Mouse (Mus musculus) left cerebral cortex, adult 18-20 months (tissue): ENCODE results near the gene Kif14. TPM values are rescaled to one million over a fixed set of nuclear protein-coding genes. Genes with fewer than 3 reads are reported as not detected.
"Not testable (repeated sequence)": the region's sequence is repeated elsewhere in the genome, so short reads cannot be mapped to it uniquely, and the experiment has no call there.

ENCODE experiments used
- DNase-seq, 2 experiments: peaks; one replicate each; pipeline ENCODE4 v3.0.0; 2021 to 2022; ENCODE audit warnings: low spot score in 2 of 2, mixed read lengths in 1 of 2
- total RNA-seq, 2 experiments: library from RNA; stranded (reverse); gene quantifications; 2 replicates each; pipeline ENCODE4 v1.2.3; 2021

Gene Kif14
- total RNA-seq, 2 experiments from 2014 or later, result 0.14 to 0.23 TPM

DNA sequence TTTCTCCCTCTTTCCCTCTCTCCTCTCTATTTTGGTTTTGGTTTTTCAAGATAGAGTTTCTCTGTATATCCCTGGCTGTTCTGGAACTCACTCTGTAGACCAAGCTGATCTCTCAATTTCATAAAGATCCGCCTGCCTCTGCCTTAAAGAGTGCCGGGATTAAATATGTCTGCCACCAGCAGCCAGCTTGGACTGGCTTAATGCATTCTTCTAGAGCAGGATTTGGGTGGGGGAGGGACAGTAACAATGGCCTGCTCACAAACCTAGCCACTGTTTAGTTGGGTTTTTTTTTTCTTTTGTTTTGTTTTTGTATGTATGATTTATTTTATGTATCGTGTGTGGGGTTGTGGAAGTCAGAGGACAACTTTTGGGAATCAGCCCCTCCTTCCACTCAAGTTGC, 88.5 kb downstream of the Kif14 start:
- no peak for DNase-seq

DNA sequence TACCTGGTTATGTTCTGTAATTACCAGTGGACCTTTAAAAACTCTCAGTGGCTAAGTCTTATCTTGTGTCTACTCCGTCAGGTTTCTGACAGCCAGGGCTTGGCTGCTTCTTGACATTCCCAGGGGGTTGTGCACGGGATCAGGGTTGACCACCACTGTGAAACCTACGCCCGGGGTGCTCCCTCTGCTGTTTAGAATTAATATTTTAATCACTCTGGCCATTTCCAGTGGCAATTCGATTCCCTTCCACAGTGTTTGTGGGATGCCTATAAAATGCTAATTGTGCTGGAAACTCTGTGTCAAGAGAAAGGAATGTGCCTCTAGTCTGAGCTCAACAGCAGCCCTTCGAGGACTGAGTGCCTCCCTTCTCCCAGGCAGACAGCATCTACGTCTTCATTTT, 89.7 kb downstream of the Kif14 start:
- no peak for DNase-seq

DNA sequence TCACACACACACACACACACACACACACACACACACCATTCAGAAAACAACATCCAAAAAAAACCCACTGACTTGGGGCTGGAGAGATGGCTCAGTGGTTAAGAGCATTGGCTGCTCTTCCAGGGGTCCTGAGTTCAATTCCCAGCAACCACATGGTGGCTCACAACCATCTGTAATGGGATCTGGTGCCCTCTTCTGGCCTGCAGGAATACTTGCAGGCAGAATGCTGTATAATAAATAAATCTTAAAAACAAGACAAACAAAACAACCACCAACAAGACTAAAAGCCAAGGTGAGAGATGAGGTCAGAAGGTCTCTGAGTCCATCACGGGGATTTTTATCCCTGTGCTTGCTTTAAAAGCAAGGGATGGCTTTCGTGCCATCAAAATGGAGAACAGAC, 90.5 kb downstream of the Kif14 start:
- not testable (repeated sequence) for DNase-seq

DNA sequence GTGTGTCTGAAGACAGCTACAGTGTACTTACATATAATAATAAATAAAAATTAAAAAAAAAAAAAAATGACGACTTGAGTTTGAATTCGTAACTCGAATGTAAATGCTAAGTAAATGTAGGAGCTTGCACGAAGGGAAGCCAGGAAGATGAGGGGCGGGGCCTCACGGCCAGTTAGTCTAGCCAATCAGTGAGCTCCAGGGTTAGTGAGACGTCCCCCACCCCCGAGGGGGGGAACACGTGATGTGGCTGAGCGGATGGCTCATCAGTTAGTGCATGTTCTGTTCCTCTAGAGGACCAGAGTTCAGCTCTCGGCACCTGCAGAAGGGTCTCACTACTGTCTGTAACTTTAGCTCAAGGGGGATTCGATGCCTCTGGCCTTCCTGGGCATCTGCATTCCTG, 91.3 kb downstream of the Kif14 start:
- DNase-seq, result no peak

DNA sequence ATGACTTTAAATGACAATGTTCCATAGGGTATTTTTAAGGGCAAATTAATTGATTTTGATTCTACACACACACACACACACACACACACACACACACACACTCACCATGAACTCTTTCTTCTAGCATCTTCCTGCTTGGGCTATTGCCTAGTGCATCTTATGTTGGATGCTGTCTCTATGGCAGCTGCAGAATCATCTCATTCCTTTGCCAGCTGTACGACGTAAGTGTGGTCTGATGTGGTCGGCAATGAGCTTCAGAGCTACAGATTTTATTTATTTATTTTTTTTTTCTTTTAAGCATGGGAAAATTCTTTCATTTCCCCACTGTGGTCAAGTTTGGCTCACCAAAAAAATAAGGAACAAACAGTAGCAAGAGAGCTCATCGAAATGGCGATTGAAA, 92.6 kb downstream of the Kif14 start:
- DNase-seq, result no peak

DNA sequence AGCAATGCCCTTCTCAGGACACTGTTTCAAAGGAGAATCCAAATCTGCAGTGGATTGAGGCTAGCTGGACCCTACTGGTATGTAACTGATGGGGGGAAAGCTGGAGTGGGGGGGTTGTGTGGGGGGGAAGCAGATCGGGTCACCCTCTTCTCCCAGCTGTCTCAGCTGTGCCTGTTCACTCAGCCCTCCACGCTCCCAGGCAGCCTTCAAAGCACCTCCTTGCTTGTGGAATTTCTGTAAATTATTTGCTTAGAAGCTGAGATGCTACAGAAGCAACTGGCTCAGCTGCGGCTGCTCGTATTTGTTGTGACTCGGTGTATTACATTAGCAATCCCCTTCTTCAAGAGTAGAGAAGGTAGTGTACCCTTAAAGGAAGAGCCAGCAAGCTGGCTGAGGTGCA, 93.1 kb downstream of the Kif14 start:
- no peak for DNase-seq

DNA sequence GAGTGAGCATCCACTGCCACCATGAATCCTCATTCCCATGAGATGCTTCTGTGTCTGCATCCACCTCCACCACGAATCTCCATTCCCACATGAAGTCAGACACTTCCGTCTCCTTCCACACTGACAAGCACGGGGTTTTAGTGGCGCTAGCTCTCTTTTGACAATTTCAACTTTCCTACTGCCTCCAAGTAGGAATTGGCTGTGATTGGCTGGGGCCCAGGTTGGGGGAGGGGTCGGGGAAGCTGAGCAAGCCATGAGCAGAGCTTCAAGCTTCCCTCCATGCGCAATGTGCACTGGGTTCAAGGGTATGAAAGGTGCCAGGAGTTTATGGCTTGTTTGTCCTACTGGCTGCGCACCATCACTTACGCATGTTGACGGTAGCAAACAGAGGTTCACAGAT, 93.6 kb downstream of the Kif14 start:
- no peak for DNase-seq

DNA sequence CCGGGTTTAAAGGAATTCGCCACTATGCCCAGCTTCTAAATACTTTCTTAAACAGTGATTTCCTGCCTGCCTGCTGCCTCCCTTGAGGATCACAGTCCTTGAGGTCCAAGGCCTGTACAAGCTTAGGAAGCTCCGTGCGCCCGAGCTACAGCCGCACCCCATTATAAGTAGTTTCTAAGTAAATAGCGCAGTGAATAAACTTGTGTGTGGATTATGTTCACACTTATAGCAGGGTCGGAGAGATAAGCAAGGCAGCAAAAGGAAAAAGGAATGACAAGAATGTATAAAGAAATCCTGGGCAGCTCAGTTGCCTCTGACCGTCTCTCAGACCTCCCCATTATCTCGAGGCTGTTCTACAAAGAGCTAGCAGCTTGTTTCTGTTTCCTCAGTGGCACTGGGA, 95.7 kb downstream of the Kif14 start:
- DNase-seq, result no peak

DNA sequence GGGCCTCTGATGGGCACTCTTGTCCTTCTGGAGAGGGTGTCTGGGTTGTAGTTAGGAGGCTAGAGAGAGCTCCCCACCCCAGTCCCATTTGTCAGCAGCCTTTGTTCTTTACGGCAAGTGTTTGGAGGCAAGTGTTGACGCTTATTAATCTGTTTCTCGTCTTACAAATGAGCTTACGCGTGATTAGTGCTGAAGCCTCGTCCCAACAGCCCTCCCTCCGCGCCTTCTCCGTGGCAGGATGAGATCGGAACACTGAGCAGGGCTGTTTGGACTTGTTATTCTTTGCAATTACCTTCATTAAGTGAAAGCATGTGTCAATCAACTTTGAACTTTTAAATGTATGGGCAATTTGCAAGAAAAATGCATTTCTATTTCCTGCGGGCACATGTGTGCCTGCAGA, 97.0 kb downstream of the Kif14 start:
- DNase-seq, result no peak

DNA sequence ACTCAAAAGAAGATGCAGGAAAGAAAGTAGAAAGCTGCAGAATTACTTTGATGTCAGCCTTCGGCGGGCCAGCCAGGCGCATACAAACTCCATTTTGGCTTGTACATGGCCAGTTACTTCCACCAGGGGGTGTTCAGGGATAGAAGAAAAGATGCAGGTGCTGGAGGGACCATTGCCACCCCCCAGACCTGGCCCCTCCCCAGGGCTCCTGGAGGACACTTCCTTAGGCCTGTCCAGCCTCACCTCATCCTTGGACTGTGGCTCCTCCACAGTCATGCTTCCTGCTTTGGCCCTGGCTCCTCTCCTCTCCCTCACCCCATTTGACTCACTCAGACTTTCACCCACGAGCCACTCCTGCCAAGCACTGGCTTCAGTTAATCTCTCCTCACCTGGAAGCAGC, 98.8 kb downstream of the Kif14 start:
- no peak for DNase-seq

DNA sequence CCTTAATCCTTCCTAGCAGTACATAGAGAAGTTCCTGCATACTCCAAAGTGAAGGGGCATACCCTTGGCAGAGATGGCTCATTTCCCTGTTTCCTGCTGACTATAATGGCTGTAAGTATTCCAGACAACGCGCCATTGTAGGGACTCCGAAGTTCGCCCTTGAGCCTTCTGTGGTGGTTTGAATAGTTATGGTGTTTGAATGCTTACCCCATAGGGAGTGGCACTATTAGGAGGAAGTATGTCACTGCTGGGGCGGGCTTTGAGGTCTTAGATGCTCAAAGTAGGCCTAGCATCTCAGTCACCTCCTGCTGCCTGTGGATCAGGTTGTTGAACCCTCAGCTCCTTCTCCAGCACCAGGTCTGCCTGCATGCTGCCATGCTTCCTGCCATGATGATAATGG, 100.2 kb downstream of the Kif14 start:
- DNase-seq, result no peak

DNA sequence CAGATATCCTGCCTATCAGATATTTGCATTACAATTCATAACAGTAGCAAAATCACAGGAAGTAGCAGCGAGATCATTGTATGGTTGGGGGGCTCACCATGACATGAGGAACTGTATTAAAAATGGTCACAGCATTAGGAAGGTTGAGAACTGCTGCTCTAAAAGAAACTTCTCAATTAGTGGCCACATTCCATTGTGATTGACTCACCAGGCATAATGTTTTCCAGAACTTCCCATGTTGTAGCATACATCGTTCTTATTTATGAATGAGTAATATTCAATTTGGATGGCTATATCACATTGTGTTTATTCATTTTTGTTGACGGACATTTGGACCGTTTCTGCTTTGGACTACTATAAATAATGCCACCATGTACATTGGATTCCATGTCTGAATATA, 101.5 kb downstream of the Kif14 start:
- DNase-seq, result no peak

DNA sequence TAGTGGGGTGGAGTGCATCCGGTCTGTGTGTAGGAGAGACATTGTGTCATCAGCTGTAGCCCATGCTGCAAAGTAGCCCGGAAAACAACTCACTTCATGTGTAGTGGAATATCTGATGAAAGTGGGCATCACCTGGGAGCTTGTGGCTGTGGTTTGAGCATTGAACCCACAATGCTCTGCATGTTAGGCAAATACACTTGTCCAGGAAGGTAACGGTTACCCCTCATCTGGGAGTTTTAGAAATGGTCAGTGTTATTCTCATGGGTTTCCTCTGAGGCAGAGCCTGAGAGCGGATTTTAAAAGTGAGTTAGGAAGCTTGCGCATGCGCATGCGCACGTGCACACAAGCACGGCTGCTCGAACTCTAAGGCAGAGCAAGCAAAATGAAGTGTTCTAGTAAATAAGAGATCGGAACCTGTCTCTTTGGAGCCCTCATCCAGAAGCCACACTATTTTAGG, 102.6 kb downstream of the Kif14 start:
- no peak for DNase-seq

DNA sequence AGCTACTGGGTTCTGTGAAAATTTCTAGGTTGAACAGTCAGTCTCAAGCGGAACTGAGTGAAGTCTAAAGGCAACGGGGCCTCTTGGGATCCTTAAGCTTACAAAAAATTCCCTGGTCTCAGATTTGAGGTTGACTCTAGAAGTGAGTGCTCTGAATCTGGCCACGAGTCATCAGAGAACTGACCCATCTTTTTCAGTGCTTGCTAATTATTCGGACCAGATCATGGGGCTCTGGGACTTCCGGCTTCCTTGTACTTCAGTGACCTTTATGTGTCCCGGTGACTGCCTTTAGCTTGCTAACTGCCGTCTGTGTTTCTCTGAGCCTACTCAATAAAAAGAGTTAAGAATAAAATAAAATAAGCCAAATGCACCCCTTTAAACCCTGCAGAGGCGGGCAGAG, 103.1 kb downstream of the Kif14 start:
- no peak for DNase-seq

DNA sequence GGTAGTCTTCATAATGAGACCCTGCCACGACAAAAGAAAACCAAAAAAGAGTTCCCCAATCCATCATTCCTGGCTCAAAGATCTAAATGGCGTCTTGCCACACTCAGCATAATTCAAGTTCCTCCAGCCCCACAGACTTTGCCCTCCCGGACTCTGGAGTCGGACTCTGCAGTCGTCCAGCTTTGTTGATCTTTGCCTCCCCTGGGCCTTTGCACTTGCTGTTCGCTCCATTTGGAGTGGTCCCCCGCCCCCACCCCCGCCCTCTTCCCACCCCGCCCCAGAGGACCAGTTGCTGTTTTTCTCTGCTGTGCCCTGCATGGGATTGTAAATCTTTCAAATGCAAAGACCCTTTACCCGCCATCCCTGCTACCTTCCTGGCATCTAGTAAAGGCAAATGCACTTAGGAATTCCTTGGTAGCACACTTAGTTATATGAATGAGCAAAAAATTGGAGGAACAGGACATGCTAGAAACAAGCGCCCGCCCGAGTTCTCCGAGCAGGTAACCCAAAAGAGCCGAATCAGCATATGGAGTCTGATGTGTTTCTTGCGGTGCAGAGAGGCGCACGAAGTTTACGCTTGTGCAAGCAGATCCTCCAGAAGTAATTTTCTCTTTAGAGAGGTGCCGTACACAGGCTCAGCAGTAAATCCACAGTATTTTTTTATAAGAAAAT, 103.6 kb downstream of the Kif14 start:
- no peak for DNase-seq

DNA sequence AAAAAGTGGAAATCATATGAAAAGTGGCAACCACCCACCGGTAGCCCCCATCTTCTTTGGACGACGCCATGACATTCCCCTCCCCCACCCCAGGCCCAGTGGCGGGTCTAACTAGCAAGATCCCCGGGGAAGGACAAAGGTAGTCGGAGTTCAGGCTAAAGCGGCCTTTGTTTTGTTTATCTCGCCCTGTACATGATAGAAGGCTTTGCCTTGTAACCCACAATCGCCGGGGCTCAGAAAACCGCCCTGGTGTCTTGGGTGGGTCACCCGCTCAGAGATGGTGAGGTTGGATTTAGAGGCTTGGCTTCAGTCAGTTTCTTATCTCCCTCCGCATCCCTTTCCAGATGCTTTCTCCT, 104.1 kb downstream of the Kif14 start:
- no peak for DNase-seq

DNA sequence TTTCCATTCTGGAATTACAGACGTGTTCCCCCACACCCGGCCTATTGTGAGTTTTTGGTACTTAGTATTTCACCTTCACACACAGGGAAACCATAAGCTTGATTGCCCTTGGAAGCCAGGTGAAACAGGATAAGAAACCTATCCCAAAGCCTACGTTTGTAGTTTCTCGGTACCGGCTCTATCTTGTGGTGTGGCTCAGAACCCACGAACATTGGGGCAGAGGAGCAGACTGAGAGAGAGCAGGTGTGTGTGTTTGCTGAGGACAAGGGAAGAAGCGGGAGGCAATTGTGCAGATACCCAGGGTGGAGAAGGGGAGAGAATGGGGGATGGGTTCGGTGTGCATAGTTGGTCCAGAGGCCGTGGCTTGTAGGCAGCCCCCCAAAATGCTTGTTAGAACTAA, 104.8 kb downstream of the Kif14 start:
- DNase-seq, result no peak

DNA sequence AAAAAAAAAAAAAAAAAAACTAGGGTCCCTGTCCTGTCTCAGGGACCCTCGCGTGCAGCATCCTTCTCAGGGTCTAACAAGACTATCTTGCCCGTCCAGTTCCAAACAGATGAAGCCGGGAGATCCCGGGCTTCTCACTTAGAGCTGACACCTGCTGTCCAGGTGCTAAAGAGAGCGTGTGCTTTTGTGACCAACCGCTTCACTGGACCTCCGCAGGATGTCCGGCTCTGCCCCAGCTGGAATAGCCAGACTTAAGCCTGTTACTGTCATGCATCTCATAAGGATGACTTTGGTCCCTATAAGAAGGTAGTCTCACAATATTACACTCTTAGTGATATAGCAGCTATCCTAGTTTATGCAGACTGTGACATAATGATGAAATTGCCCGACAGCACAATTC, 105.4 kb downstream of the Kif14 start:
- no peak for DNase-seq

DNA sequence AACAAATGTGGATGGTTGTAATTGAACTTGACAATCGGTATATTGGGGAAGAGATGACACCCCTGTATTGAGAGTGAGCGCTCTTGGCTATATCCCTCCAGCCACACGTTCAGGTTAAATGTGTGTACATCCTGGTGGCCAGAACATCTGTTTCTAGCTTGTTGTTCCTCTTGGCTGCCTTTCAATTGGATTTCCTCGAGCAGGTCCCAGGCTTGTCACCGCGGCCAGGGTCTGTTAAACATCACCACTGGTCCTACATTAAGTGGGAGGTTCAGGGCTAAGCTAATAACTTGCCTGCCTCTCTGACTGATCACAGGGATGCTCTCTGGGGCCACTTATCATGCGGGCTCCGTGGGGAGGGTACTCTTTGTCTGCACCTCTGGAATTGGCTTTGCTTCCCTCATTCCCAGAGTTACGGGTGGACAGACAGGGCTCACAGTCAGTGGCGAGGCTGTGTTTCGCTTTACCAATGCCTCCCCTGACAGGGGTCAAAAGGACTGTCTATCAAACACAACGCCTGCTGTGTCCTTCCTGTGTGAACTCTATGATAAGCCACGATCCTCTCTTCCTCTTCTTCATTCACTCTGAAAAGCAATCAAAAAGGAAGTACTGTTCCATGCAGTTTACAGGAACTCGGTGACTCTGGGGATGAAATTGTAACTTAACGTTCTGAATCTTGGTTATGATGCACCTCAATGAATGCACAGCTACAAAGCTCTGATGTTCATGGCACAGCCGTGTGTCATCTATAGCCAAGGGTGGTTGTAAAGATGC, 111.9 kb downstream of the Kif14 start:
- DNase-seq, result no peak

DNA sequence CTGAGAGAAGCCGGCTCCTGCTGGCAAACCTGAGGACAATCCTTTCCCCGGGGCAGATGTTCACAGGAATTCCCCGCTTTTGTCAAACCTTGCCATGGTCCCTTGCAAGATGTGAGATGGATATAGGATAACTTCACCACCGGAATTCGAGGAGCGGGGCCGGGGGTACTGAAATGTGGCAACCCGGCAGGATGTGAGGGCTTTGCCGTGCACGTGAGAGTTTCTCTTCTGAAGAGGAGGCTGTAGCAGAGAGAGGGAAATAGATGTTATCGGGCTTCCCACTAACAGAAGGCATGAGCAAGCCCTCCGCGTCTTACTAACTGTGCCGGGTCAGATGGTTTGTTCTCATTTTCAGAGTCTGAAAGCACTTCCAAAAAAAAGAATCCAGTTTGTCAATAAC, 113.2 kb downstream of the Kif14 start:
- DNase-seq, result no peak

DNA sequence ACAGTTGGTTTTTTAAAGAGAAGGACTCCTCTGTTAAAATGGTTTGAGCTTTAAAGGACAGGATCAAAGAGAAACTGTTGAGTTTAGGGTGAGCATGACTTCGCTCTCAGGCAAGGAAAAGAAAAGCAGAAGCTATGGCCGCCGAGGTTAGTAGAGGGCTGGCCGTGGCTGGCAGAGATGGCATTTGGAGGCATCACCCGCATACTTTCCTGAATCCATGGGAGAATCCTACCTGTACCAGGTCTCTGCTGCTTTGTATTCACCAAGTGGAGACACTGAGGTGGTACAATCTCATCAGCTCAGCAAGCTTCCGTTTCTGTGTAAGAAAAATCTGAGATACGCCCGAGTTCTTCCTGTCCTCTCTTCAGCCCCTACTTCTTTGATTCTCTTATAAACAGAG, 114.1 kb downstream of the Kif14 start:
- DNase-seq, result no peak
